Mouse (Mus musculus) hindbrain, postnatal 0 days (tissue): ENCODE measurements at regions not wholly inside any gene's neighbourhood (a gene's known extent, or its start where the extent isn't known, plus 50 kb on each side); places are given as distances from the start of the nearest gene placed in this dataset.

Experiments
- ATAC-seq: fragments of 200-750 bp; cut with Nextera tagmentation; 2 replicates; pipeline ENCODE4 v1.8.0; 2017; ENCODE audit warnings: mild to moderate bottlenecking, moderate TSS enrichment, moderate library complexity
- DNase-seq: peaks from one replicate; pipeline ENCODE4 v3.0.0-alpha.2; 2015; ENCODE audit warnings: low spot score
- H3K27ac ChIP-seq: fragments of 300-500 bp; sonication (generic); 2 replicates; pipeline ENCODE4 v1.5.1; 2014; ENCODE audit warnings: mild to moderate bottlenecking
- H3K27me3 ChIP-seq: fragments of 300-500 bp; sonication (generic); 2 replicates; pipeline ENCODE4 v1.6.1; 2014; ENCODE audit warnings: low read length, mixed read lengths; ENCODE audit not compliant: insufficient read depth
- H3K36me3 ChIP-seq: fragments of 300-500 bp; sonication (generic); 2 replicates; pipeline ENCODE4 v1.6.1; 2014; ENCODE audit warnings: low read length, mixed read lengths; ENCODE audit not compliant: insufficient read depth
- H3K4me1 ChIP-seq: fragments of 300-500 bp; sonication (generic); 2 replicates; pipeline ENCODE4 v1.6.1; 2014; ENCODE audit warnings: antibody characterized with exemption, low read length, mixed read lengths; ENCODE audit not compliant: insufficient read depth
- H3K4me2 ChIP-seq: fragments of 300-500 bp; sonication (generic); 2 replicates; pipeline ENCODE4 v1.6.1; 2014; ENCODE audit warnings: low read depth, mild to moderate bottlenecking, low read length, moderate library complexity, mixed read lengths
- H3K4me3 ChIP-seq: fragments of 300-500 bp; sonication (generic); 2 replicates; pipeline ENCODE4 v1.5.1; 2014; ENCODE audit warnings: low read length
- H3K9ac ChIP-seq: fragments of 300-500 bp; sonication (generic); replicated peaks from 2 replicates; pipeline ENCODE4 v1.6.1; 2014; ENCODE audit warnings: mild to moderate bottlenecking, low read length, moderate library complexity, mixed read lengths
- H3K9me3 ChIP-seq: fragments of 300-500 bp; sonication (generic); 2 replicates; pipeline ENCODE4 v1.6.1; 2016; ENCODE audit warnings: low read length, mixed read lengths
- CTCF ChIP-seq: IDR thresholded peaks from 2 replicates; pipeline ENCODE4 v1.5.1; 2016; ENCODE audit warnings: antibody characterized with exemption, control low read depth, low read depth
- WGBS: fragments of 180-500 bp; shearing (Covaris S2); extraction: QIAGEN DNeasy Blood & Tissue Kit; methylation state at CpG from one replicate; pipeline ENCODE4 v1.1.7; 2014; 5-methylcytosine and 5-hydroxymethylcytosine counted together

DNA sequence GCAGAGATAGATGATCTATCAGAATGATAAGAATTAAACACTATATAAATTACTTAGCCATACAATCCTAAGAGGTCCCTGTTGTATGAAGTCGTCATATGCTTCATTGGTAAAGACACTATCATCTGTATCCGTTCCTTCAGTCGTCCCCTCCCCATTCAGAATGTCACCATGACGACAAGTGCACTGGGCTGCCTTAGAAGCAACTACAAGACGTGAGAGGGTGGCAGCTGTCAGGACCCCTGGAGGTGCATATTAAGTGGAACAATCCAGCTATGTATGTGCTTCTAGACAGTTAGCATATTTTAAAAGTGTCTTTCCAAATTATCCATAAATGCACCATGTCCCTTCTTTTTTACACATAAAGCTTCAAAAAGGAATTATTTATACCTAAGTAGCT is 343.0 kb upstream of the 5930422O12Rik start:
- Histone ChIP-seq H3K27ac (no peak overlapping the region), H3K4me2 (no peak overlapping the region), H3K4me3 (no peak overlapping the region), H3K9ac (no peak overlapping the region), H3K27me3 (no peaks in the 10 kb centered on the region), H3K4me1 (no peaks in the 10 kb centered on the region), H3K9me3 (no peaks in the 10 kb centered on the region), H3K36me3 (no peaks in the 10 kb centered on the region)
- DNase-seq (peak; percentile 47), ATAC-seq (peak; percentile 74)
- 14% methylated on average over 5 of the region's 5 CpGs for WGBS
- no peak for TF ChIP-seq CTCF

GRCm38 (mm10) chr8:33089731-33090130 is 338.8 kb upstream of the 5930422O12Rik start:
- H3K4me2 ChIP-seq = no peak overlapping the region
- H3K27me3 ChIP-seq = no peaks in the 10 kb centered on the region
- no peak for DNase-seq
- no peak overlapping the region for H3K9ac ChIP-seq
- TF ChIP-seq CTCF = no peak
- no peak overlapping the region for H3K27ac ChIP-seq
- no peak for ATAC-seq
- H3K36me3 ChIP-seq = no peaks in the 10 kb centered on the region
- no peak overlapping the region for H3K4me3 ChIP-seq
- no peaks in the 10 kb centered on the region for H3K9me3 ChIP-seq
- H3K4me1 ChIP-seq = no peaks in the 10 kb centered on the region
- 62% methylated on average over 3 of the region's 3 CpGs for WGBS

GRCm38 (mm10) chr8:33108914-33109313 is 319.6 kb upstream of the 5930422O12Rik start:
- no peak for ATAC-seq
- 89% methylated on average over 3 of the region's 3 CpGs for WGBS

GRCm38 (mm10) chr8:33115271-33116236 is 313.0 kb upstream of the 5930422O12Rik start:
- Histone ChIP-seq H3K4me2 (0 out of 2 replicates have a peak overlapping the region, but pooled peaks have one; percentile 16), H3K9me3 (no peaks in the 10 kb centered on the region), H3K4me1 (0 out of 2 replicates have a peak, but pooled peaks cover 5% of the 10 kb centered on the region), H3K36me3 (no peaks in the 10 kb centered on the region), H3K27ac (no peak overlapping the region), H3K4me3 (no peak overlapping the region), H3K27me3 (no peaks in the 10 kb centered on the region), H3K9ac (no peak overlapping the region)
- ATAC-seq (peak; percentile 76), DNase-seq (peak; percentile 67)
- 47% methylated on average over 17 of the region's 17 CpGs for WGBS
- no peak for TF ChIP-seq CTCF

More at GRCm38 (mm10) chr8:33108914-33109313, 319.6 kb upstream of the 5930422O12Rik start:
- DNase-seq = no peak
- Histone ChIP-seq H3K4me2 (no peak overlapping the region), H3K9me3 (no peaks in the 10 kb centered on the region), H3K36me3 (no peaks in the 10 kb centered on the region), H3K27ac (no peak overlapping the region), H3K27me3 (no peaks in the 10 kb centered on the region), H3K4me1 (no peaks in the 10 kb centered on the region), H3K9ac (no peak overlapping the region), H3K4me3 (no peak overlapping the region)
- no peak for TF ChIP-seq CTCF

DNA sequence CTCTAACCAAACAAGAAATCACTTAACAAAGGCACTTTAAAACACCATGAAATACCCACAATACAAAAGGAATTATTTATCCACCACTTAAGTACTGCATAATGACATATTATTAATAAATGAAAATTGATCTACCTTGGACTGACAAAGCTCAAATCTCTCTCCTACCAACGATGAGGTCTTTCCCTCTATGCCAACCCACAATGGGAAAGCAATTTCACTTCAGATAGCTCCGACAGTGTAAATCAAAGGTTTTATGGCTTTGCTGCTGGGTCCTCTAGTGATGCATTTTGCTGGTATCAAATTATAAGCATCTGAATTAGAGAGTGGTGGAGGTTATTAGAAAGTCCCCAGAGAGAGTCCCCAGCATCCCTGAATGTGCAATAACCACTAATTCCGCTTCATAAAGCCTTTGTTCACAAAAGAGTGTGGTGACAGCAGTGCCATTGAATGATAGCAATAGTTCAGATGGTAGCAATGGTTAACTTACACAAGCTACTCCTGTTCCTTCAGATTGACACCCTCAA is 305.4 kb upstream of the 5930422O12Rik start:
- Histone ChIP-seq H3K4me2 (no peak overlapping the region), H3K27me3 (no peaks in the 10 kb centered on the region), H3K27ac (no peak overlapping the region), H3K9me3 (no peaks in the 10 kb centered on the region), H3K4me3 (no peak overlapping the region), H3K9ac (no peak overlapping the region), H3K36me3 (no peaks in the 10 kb centered on the region), H3K4me1 (no peaks in the 10 kb centered on the region)
- ATAC-seq = no peak
- TF ChIP-seq CTCF = no peak
- DNase-seq = no peak
- 76% methylated on average over 3 of the region's 3 CpGs for WGBS

DNA sequence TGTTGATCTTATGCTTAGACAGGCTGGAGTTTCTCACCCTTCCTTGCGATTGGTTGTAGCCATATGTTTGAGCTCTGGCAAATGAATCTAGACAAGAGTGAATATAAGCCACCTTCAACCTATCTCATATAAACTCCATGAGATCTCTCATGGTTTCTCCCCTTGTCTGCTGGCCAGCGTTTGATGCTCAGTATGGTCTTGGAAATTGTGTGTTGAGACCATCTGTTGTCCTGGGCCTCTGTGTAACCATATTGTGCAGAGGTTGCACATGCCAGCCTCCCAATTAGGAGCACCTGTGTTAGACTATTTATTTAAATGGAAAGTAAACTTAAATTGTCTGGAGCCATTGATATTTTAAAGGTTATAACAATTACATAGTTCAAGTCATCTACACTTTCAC is 301.5 kb upstream of the 5930422O12Rik start:
- 72% methylated on average over 2 of the region's 2 CpGs for WGBS
- Histone ChIP-seq H3K9ac (no peak overlapping the region), H3K4me2 (no peak overlapping the region), H3K27ac (no peak overlapping the region), H3K4me3 (no peak overlapping the region), H3K9me3 (no peaks in the 10 kb centered on the region), H3K27me3 (no peaks in the 10 kb centered on the region), H3K36me3 (no peaks in the 10 kb centered on the region), H3K4me1 (no peaks in the 10 kb centered on the region)
- DNase-seq (no peak), ATAC-seq (no peak)
- TF ChIP-seq CTCF = no peak

GRCm38 (mm10) chr8:33138874-33139273 is 289.6 kb upstream of the 5930422O12Rik start:
- Histone ChIP-seq H3K9me3 (no peaks in the 10 kb centered on the region), H3K4me3 (no peak overlapping the region), H3K27ac (no peak overlapping the region), H3K36me3 (no peaks in the 10 kb centered on the region), H3K4me2 (no peak overlapping the region), H3K9ac (no peak overlapping the region), H3K27me3 (no peaks in the 10 kb centered on the region), H3K4me1 (peaks cover 7% of the 10 kb centered on the region; the same call in 1 of the 2 replicates)
- ATAC-seq = no peak
- no peak for DNase-seq
- no peak for TF ChIP-seq CTCF
- 11% methylated on average over 2 of the region's 2 CpGs for WGBS
